Mouse (Mus musculus): ENCODE measurements around the gene Cd79b. TPM values are rescaled to one million over a fixed set of nuclear protein-coding genes. Genes with fewer than 3 reads are reported as not detected.

Gene Cd79b
- polyA plus RNA-seq, 1 experiment from 2014 or later, result 7.3 TPM

DNA sequence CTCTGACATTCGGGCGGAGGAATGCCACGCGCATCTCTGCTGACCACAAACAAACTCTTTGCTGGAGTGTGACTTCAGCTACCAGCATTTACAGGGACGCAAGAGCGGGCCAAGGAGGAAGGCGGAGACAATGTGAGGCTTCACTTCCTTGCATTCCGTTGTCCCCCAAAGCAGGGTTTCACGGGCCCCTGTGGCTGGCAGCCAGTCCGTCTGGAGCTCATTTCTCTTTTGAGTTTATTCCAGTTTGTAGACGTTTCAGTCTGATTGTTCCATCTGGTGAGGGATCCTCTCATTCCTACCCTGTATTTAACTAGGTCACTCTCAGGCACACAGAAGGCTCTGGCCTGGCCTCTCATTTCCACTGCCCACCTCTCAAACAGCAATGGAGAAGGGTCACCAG is 27.6 kb downstream of the Cd79b start:
- no peaks in the 10 kb centered on the region for H3K9me3 ChIP-seq (replicated peaks)
- no peaks in the 10 kb centered on the region for H3K27me3 ChIP-seq
- H3K4me2 ChIP-seq, result no peak overlapping the region
- no peak overlapping the region for H3K4me3 ChIP-seq (replicated peaks)
- ATAC-seq (replicated peaks; ENCODE audit: low FRiP score), result no peak
- H3K27ac ChIP-seq, result no peak overlapping the region
- H3K9ac ChIP-seq, result no peak overlapping the region; the same call in 1 of the 2 replicates
- no peaks in the 10 kb centered on the region for H3K4me1 ChIP-seq
- 78% methylated on average over 11 of the region's 11 CpGs for WGBS
- H3K36me3 ChIP-seq, result no peaks in the 10 kb centered on the region

DNA sequence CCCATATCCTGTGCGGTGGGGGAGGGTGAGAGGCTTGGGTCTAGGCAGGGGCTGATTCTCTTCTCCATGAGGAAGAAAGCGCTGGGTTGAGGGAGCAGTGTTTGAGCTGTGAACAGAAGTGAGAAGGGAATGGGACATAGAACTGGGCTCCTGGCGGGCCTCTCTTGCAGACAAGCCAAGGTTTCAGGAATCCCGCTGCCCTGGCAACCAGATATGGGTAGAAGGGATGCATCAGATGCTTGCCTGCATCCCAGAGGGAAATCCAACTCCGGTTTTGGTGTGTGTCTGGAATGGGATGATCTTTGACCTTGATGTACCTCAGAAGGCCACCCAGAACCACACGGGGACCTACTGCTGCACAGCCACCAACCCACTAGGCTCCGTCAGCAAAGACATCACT is 28.4 kb downstream of the Cd79b start:
- no peaks in the 10 kb centered on the region for H3K27me3 ChIP-seq
- WGBS, result 87% methylated on average over 7 of the region's 7 CpGs

DNA sequence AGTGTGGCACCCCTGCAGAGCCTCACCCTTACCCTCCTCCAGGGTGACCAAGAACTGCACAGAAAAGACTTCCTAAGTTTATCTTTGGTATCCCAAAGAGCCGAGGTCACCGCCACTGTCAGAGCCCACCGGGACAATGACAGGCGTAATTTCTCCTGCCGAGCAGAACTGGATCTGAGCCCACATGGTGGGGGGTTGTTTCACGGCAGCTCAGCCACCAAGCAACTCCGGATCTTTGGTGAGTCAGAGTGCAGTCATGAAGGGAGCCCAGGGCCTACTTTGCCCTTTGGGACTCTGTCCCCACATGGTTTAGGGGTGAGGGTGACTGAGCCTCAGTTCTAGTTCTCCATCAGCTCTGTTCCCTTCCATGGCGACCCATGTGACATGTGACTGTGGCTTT is 30.4 kb downstream of the Cd79b start:
- Histone ChIP-seq H3K4me2 (no peak overlapping the region), H3K9ac (no peak overlapping the region), H3K9me3 (replicated peaks) (no peaks in the 10 kb centered on the region), H3K4me3 (replicated peaks) (no peak overlapping the region), H3K4me1 (no peaks in the 10 kb centered on the region), H3K36me3 (no peaks in the 10 kb centered on the region), H3K27me3 (no peaks in the 10 kb centered on the region), H3K27ac (no peak overlapping the region)
- no peak for ATAC-seq (replicated peaks; ENCODE audit: low FRiP score)
- WGBS, result 67% methylated on average over 8 of the region's 8 CpGs

More for the DNA sequence above, 28.4 kb downstream of the Cd79b start:
- no peaks in the 10 kb centered on the region for H3K36me3 ChIP-seq
- H3K9ac ChIP-seq, result no peak overlapping the region
- no peaks in the 10 kb centered on the region for H3K4me1 ChIP-seq
- ATAC-seq (replicated peaks; ENCODE audit: low FRiP score), result no peak
- H3K9me3 ChIP-seq (replicated peaks), result no peaks in the 10 kb centered on the region
- no peak overlapping the region for H3K4me2 ChIP-seq
- no peak overlapping the region for H3K27ac ChIP-seq
- H3K4me3 ChIP-seq (replicated peaks), result no peak overlapping the region

DNA sequence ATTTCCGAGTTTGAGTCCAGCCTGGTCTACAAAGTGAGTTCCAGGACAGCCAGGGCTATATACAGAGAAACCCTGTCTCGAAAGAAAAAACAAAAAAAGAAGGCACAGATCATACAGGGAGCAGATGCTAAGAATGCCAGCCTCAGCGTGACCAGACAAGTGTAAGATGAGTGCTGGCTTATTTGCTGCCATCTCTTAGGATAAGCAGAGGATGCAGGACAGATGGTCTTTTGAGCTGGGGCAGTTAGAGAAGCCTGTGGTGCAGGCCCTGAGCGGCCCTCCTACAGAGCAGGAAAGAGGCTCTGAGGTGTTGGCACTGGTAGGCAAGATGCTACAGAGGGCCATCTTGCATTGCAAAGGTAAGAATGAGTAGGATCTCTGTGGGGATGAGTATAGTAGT is 31.2 kb downstream of the Cd79b start:
- Histone ChIP-seq H3K4me2 (no peak overlapping the region), H3K4me1 (no peaks in the 10 kb centered on the region), H3K27ac (no peak overlapping the region), H3K27me3 (no peaks in the 10 kb centered on the region), H3K9ac (no peak overlapping the region), H3K9me3 (replicated peaks) (no peaks in the 10 kb centered on the region), H3K4me3 (replicated peaks) (no peak overlapping the region), H3K36me3 (no peaks in the 10 kb centered on the region)
- 76% methylated on average over 4 of the region's 4 CpGs for WGBS
- ATAC-seq (replicated peaks; ENCODE audit: low FRiP score), result no peak

DNA sequence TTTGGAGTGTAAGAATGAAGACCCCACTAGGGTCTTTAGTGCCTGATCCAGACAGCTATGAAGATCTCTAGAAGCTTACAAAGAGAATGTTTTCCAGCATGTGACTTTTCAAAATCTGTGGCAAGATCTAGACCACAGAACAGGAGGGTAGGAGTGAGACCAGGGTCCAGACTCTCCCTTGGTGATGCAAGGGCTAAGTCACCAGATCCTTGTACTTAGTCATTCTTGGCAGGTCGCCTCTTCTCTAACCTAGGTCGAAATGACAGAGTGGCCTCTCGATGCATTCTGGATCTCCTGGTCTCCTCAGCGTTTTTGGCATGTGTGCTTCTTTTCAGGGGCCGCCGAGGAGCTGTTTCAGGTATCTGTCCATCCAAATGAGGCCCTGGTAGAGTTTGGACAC is 32.1 kb downstream of the Cd79b start:
- no peak overlapping the region for H3K4me3 ChIP-seq (replicated peaks)
- no peaks in the 10 kb centered on the region for H3K36me3 ChIP-seq
- no peaks in the 10 kb centered on the region for H3K9me3 ChIP-seq (replicated peaks)
- no peak overlapping the region for H3K4me2 ChIP-seq
- H3K9ac ChIP-seq, result no peak overlapping the region
- H3K27me3 ChIP-seq, result peaks cover 5% of the 10 kb centered on the region; the same call in 1 of the 2 replicates
- H3K27ac ChIP-seq, result no peak overlapping the region
- WGBS, result 86% methylated on average over 6 of the region's 6 CpGs
- H3K4me1 ChIP-seq, result no peaks in the 10 kb centered on the region
- no peak for ATAC-seq (replicated peaks; ENCODE audit: low FRiP score)

DNA sequence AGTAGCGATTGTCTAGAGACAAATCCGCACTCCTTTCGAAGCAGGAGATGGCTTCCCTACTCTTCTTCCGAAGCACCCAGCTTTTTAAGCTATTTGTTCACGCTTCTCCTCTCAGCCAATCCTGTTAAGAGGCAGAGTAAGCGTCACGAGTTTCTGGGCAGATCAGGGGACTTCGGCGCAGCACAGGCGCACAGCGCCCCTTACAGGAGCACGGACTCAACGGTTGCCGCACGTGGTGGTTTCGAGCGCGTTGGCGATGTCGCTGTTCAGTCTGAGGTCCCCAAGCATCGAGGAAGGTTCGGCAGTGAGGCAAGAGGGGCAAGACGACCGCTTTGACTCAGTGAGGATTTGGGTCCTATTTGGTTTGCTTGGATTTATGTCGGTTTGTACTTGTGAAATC is 38.1 kb downstream of the Cd79b start, which contains the start of gene Tcam1:
TSS of gene Tcam1 (plus strand) at position 219 of the 400 bp plus-strand sequence.
- H3K4me3 ChIP-seq (replicated peaks), result peak within 1 kb of the TSS; percentile 24
- H3K27ac ChIP-seq, result peak within 1 kb of the TSS; percentile 98
- peak within 1 kb of the TSS; percentile 18; the same call in 1 of the 2 replicates for H3K9ac ChIP-seq
- peaks cover 42% of the 10 kb centered on the region for H3K4me1 ChIP-seq
- H3K9me3 ChIP-seq (replicated peaks), result no peaks in the 10 kb centered on the region
- peaks cover 5% of the 10 kb centered on the region; the same call in 1 of the 2 replicates for H3K27me3 ChIP-seq
- H3K4me2 ChIP-seq, result peak within 1 kb of the TSS; percentile 54
- WGBS, result 7% methylated on average over 25 of the region's 25 CpGs
- ATAC-seq (replicated peaks; ENCODE audit: low FRiP score), result peak; percentile 23; the same call in 1 of the 2 replicates
- no peaks in the 10 kb centered on the region for H3K36me3 ChIP-seq

DNA sequence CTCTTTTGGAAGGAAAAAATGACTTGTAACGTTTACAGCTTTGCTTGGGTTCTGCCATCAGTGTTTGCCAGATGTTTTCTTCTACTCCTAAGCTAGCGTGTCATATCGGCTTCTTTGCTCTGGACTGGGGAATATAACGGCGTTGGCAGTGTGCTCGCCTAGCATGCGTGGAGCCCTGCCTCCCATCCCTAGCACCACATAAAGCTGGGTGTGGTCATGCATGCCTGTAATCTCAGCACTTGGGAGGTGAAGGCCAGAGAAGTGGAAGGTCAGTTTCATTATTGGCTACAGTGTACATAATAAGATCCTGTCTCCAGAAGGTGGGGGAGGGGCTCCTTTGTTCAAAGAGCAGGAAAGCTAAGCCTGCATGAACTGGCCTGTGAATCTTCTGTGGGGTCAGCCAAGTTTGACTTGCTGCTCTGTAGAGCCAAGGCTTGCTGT is 39.6 kb downstream of the Cd79b start:
- no peaks in the 10 kb centered on the region for H3K9me3 ChIP-seq (replicated peaks)
- no peak overlapping the region for H3K4me3 ChIP-seq (replicated peaks)
- H3K9ac ChIP-seq, result no peak overlapping the region
- H3K27ac ChIP-seq, result peak overlapping the region; percentile 98
- ATAC-seq (replicated peaks; ENCODE audit: low FRiP score), result peak; percentile 9; the same call in 1 of the 2 replicates
- H3K4me1 ChIP-seq, result peaks cover 56% of the 10 kb centered on the region
- WGBS, result 42% methylated on average over 7 of the region's 7 CpGs
- H3K4me2 ChIP-seq, result peak overlapping the region; percentile 23
- peaks cover 5% of the 10 kb centered on the region; the same call in 1 of the 2 replicates for H3K27me3 ChIP-seq
- H3K36me3 ChIP-seq, result peaks cover 6% of the 10 kb centered on the region; the same call in 1 of the 2 replicates

DNA sequence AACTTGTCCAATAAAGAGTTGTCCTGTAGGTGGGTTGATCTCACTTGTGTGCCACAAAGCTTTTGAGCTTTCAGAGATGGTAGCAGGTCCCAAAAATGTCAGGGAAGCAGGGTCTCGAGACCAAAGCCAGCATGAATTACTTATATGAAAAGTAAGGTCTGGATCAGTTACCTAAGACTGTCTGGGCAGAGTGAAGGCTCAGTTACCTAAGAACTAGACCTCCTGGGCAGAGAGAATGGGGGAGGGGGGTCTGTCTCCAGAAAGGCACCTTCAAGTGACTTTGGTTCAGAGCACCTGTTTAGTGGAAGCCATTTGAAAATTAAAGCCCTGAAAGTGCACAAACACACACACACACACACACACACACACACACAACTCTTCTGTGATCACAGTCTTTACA is 40.2 kb downstream of the Cd79b start:
- H3K27me3 ChIP-seq, result peaks cover 5% of the 10 kb centered on the region; the same call in 1 of the 2 replicates
- no peak overlapping the region for H3K4me3 ChIP-seq (replicated peaks)
- H3K4me2 ChIP-seq, result no peak overlapping the region
- peaks cover 6% of the 10 kb centered on the region; the same call in 1 of the 2 replicates for H3K36me3 ChIP-seq
- H3K9me3 ChIP-seq (replicated peaks), result no peaks in the 10 kb centered on the region
- H3K27ac ChIP-seq, result peak overlapping the region; percentile 98
- peaks cover 59% of the 10 kb centered on the region for H3K4me1 ChIP-seq
- ATAC-seq (replicated peaks; ENCODE audit: low FRiP score), result no peak
- WGBS, result 59% methylated on average over 1 of the region's 1 CpGs
- no peak overlapping the region for H3K9ac ChIP-seq

DNA sequence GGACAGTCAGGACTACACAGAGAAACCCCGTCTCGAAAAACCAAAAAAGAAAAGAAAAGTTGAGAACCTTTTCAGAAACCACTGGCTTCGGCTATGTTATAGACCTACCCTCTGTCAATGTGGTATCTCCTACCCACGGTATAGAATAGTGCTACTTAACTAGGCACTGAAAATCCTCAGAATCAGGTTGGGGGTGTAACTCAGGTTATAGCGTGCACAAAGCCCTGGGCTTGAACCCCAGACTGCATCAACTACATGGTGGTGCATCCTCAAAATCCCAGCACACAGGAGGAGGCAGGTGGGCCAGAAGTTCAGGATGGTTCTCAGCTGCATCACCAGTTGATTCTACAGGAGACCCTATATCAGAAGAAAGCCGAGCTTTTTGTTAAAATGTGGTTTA is 40.8 kb downstream of the Cd79b start:
- 89% methylated on average over 6 of the region's 6 CpGs for WGBS

DNA sequence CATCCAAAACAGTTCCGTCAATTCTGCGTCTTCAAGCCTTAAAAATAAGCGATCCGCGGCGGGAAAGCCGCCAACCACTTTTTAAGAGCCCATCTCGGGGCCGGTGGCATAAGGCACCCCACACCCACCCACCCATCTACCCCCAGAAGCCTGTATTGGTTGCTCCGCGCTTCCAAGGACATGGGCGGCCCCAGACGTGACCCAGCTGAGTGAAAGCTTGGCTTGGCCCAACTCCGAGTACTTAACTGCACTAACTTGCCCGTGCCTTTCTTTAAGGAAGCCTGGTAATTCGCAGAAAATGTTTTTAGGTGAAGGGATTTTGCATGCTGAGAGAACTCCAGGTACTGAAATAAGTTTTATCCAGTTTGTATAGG is 41.3 kb downstream of the Cd79b start:
- H3K4me3 ChIP-seq (replicated peaks), result peak overlapping the region; percentile 97
- H3K36me3 ChIP-seq, result peaks cover 6% of the 10 kb centered on the region; the same call in 1 of the 2 replicates
- peaks cover 69% of the 10 kb centered on the region for H3K4me1 ChIP-seq
- peaks cover 5% of the 10 kb centered on the region; the same call in 1 of the 2 replicates for H3K27me3 ChIP-seq
- H3K27ac ChIP-seq, result peak overlapping the region; percentile 98
- H3K9ac ChIP-seq, result peak overlapping the region; percentile 53
- peak overlapping the region; percentile 80 for H3K4me2 ChIP-seq
- ATAC-seq (replicated peaks; ENCODE audit: low FRiP score), result no peak
- H3K9me3 ChIP-seq (replicated peaks), result no peaks in the 10 kb centered on the region
- WGBS, result 13% methylated on average over 16 of the region's 16 CpGs

More for the DNA sequence above, 40.8 kb downstream of the Cd79b start:
- Histone ChIP-seq H3K27ac (peak overlapping the region; percentile 98), H3K4me1 (peaks cover 64% of the 10 kb centered on the region), H3K4me2 (peak overlapping the region; percentile 80), H3K9ac (no peak overlapping the region), H3K36me3 (peaks cover 6% of the 10 kb centered on the region; the same call in 1 of the 2 replicates), H3K9me3 (replicated peaks) (no peaks in the 10 kb centered on the region), H3K27me3 (peaks cover 5% of the 10 kb centered on the region; the same call in 1 of the 2 replicates), H3K4me3 (replicated peaks) (peak overlapping the region; percentile 97)
- no peak for ATAC-seq (replicated peaks; ENCODE audit: low FRiP score)

DNA sequence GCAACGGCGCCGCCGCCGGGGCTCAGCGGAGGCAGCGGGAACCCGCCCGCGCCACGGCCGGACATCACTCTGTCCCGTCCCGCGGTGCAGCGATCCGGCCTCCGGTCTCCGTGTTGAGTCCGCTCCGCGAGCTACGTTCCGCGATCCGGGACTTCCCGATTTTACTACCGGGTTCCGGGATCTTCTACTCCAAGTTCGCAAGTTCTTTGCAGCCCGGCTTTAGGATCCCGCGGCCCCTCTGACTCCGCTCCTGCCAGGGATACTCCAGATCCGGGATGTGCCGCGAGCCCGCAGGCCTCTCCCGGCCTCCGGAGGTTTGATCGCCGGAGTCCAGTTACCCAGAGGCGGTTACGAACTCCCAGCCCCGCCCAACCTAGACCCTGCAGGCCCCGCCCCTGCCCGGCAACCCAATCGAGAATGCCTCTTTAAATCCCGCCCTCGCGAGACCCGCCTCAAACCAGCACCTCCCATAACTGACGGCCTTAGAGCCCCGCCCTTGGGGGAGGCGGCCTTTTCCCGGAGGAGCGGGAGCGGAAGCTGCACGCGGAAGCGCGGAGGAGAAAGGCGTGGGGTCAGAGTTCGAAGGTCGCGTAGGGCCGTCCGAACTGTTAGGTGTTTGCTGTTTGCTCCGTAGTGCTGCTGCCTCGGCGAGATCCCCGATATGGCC is 41.8 kb downstream of the Cd79b start, which contains the start of gene Smarcd2:
TSS of gene Smarcd2 (minus strand) at position 329 of the 667 bp plus-strand sequence.
- WGBS, result under 1% methylated on average over 72 of the region's 72 CpGs
- Histone ChIP-seq H3K36me3 (peaks cover 8% of the 10 kb centered on the region; the same call in 1 of the 2 replicates), H3K27me3 (peaks cover under 1% of the 10 kb centered on the region; the same call in 1 of the 2 replicates), H3K4me2 (peak within 1 kb of the TSS; percentile 81), H3K9ac (peak within 1 kb of the TSS; percentile 99), H3K27ac (peak within 1 kb of the TSS; percentile 98), H3K4me3 (replicated peaks) (peak within 1 kb of the TSS; percentile 97), H3K9me3 (replicated peaks) (no peaks in the 10 kb centered on the region), H3K4me1 (peaks cover 75% of the 10 kb centered on the region)
- ATAC-seq (replicated peaks; ENCODE audit: low FRiP score), result peak; percentile 94

Data from kidney, embryonic 15.5 days (tissue).